Mouse (Mus musculus) cerebellum, adult 2 months (tissue): ENCODE results near the gene Slc5a10. TPM values are rescaled to one million over a fixed set of nuclear protein-coding genes. Genes with fewer than 3 reads are reported as not detected.

Experiments
- DNase-seq, 2 experiments: peaks; one replicate each; pipeline ENCODE4 v3.0.0; 2021
- H3K27ac ChIP-seq: fragments of 200-500 bp; 2 replicates; pipeline ENCODE4 v1.5.1; 2012; ENCODE audit warnings: low read length, control low read depth, inconsistent platforms; ENCODE audit not compliant: insufficient read depth
- H3K27me3 ChIP-seq: fragments of 200-500 bp; 2 replicates; pipeline ENCODE4 v1.6.1; 2012; ENCODE audit warnings: inconsistent platforms, mild to moderate bottlenecking, low read length, moderate library complexity; ENCODE audit not compliant: control insufficient read depth, insufficient read depth
- H3K4me1 ChIP-seq: fragments of 200-500 bp; 2 replicates; pipeline ENCODE4 v1.6.1; 2011; ENCODE audit warnings: low read length; ENCODE audit not compliant: control insufficient read depth, insufficient read depth
- H3K4me3 ChIP-seq: fragments of 200-500 bp; replicated peaks from 2 replicates; pipeline ENCODE3; 2011; ENCODE audit warnings: mild to moderate bottlenecking, low read depth, low read length, control low read depth; ENCODE audit not compliant: insufficient read depth
- CTCF ChIP-seq: fragments of 200-500 bp; IDR thresholded peaks from 2 replicates; pipeline ENCODE4 v1.5.1; 2011; ENCODE audit warnings: low read depth, mild to moderate bottlenecking, control low read depth, low read length, moderate library complexity, borderline replicate concordance; ENCODE audit not compliant: insufficient read depth
- POLR2A ChIP-seq: fragments of 200-500 bp; IDR thresholded peaks from 2 replicates; pipeline ENCODE4 v1.6.1; 2011; ENCODE audit warnings: low read length, control low read depth, borderline replicate concordance; ENCODE audit not compliant: insufficient read depth
- WGBS: fragments of 180-500 bp; shearing (Covaris S2); methylation state at CpG from one replicate; pipeline ENCODE4 v1.1.7; 2018; 5-methylcytosine and 5-hydroxymethylcytosine counted together
- polyA plus RNA-seq: library from polyadenylated mRNA; depleted of rRNA; stranded (reverse); fragments of >200 nt; gene quantifications from 2 replicates; pipeline ENCODE4 v1.2.3, GENCODE M21; 2012; rRNA removed

Gene Slc5a10
- polyA plus RNA-seq, 1 experiment, result 0.07 TPM

DNA sequence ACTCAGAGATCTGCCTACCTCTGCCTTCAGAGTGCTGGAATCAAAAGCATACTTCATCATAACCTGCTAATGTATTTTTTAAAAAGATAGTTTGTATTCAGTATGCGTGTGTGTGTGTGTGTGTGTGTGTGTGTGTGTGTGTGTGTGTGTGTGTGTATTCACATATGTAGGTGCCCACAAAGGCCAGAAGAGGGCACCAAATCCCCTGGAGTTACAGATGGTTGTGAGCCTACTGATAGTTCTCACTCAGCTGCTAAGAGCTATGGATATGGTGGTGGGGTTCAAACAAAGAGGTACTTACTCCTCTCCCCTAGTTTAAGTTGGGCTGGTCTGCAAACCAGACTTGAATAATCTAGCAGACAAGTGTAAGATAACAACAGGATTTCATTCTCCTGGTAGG is 94.1 kb downstream of the Slc5a10 start:
- Histone ChIP-seq H3K27me3 (no peaks in the 10 kb centered on the region), H3K27ac (no peak overlapping the region), H3K4me1 (no peaks in the 10 kb centered on the region), H3K4me3 (no peak overlapping the region)
- 86% methylated on average over 1 of the region's 1 CpGs for WGBS
- DNase-seq, result no peak
- TF ChIP-seq POLR2A, result no peak
- no peak for TF ChIP-seq CTCF

DNA sequence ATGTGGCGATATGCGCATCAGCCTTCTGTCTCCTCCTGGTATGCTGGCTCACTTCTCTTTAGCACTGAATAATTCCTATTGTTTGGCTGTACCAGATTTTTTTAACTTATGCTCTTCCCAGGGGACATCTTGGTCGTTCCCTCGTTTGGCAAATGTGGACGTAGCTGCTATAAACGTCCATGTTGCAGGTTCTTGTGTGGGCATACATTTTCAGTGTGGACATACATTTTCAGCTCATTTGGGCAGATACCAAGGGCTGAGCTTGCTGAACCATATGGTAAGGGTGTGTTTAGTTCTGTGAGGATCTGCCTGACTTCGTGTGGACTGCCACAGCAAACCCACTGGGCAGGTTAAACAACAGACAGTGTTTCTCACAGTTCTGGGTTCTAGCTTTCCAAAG is 95.5 kb downstream of the Slc5a10 start:
- WGBS, result 46% methylated on average over 7 of the region's 7 CpGs
- Histone ChIP-seq H3K4me3 (no peak overlapping the region), H3K27ac (no peak overlapping the region)

More for the DNA sequence above, 95.5 kb downstream of the Slc5a10 start:
- DNase-seq, result no peak
- H3K27me3 ChIP-seq, result no peaks in the 10 kb centered on the region
- no peak for TF ChIP-seq CTCF
- no peak for TF ChIP-seq POLR2A
- no peaks in the 10 kb centered on the region for H3K4me1 ChIP-seq

Other genes starting within 250 kb of the Slc5a10 start
- 1.9 and 3.5 TPM in 2 replicates for gene Mfap4, start 235.4 kb downstream of the Slc5a10 start, polyA plus RNA-seq
- 47.8 and 55.8 TPM in 2 replicates for gene Mapk7, start 226.4 kb downstream of the Slc5a10 start, polyA plus RNA-seq
- gene B9d1, start 215.7 kb downstream of the Slc5a10 start, polyA plus RNA-seq, result 36.2 and 40.7 TPM in 2 replicates
- gene Epn2, start 141.1 kb downstream of the Slc5a10 start, polyA plus RNA-seq, result 123 and 132 TPM in 2 replicates
- 4.9 and 5.4 TPM in 2 replicates for gene Grap, start 67.6 kb downstream of the Slc5a10 start, polyA plus RNA-seq
- 0.08 and 0.11 TPM in 2 replicates for gene Fam83g, start 36.7 kb downstream of the Slc5a10 start, polyA plus RNA-seq
- 41.1 and 47.1 TPM in 2 replicates for gene Prpsap2, start 41.3 kb upstream of the Slc5a10 start, polyA plus RNA-seq
- 45.4 and 47.5 TPM in 2 replicates for gene Ulk2, start 134.2 kb upstream of the Slc5a10 start, polyA plus RNA-seq
- gene Akap10, start 209.4 kb upstream of the Slc5a10 start, polyA plus RNA-seq, result 17.1 and 18.1 TPM in 2 replicates
- gene Specc1, start 235.9 kb upstream of the Slc5a10 start, polyA plus RNA-seq, result 79.7 and 80.4 TPM in 2 replicates